Mouse (Mus musculus): Measurements from ENCODE around the gene Mosmo.

The Mosmo gene

GRCm38 (mm10) chr7:120677001-120677643 lies at the start of gene Mosmo:
TSS of gene Mosmo (plus strand) at chr7:120677618.
- DNase-seq: peak; percentile 86 to 90

- DNase-seq: peak; percentile 15 to 16
These were observed 44.9 kb upstream of the Mosmo start for GRCm38 (mm10) chr7:120632518-120632917.

GRCm38 (mm10) chr7:120634301-120634700 lies 43.1 kb upstream of the Mosmo start:
- peak; percentile 13 to 41 for DNase-seq

DNA sequence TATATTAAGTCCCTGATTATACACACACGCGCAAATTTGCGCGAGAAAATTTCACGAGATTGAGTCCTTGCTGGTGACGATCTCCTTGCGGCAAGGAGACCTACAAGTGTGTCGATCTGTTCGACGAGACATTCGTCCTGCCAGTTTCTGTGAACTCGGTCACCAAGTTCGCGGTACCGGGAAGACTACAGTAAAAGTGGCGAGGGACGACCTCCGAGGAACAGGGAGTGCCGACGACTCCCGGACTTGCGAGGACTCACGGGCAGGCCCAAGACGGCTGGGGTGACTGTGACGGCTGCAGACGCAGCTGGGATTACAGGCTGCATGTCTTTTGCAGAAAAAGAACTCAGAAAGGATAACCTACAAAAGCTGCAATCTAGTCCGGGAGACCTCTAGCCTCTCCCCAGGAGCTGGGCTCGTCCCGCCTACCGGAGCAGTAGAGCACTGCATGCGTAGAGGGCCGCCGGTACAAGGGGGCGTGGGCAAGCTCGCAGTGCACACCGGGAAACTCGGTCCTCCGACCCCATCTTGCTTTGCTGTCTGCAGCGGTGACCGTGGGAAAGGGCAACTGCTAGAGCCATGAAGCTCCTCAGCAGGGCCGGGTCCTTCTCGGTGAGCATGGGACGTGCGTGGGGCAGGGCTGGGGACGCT lies 42.6 kb upstream of the Mosmo start, which contains the start of gene Uqcrc2:
TSS of gene Uqcrc2 (plus strand) at position 466 of the 651 bp plus-strand sequence.
- peak; percentile 91 to 94 for DNase-seq

GRCm38 (mm10) chr7:120635362-120635781 lies 42.0 kb upstream of the Mosmo start:
- no peak for DNase-seq

DNA sequence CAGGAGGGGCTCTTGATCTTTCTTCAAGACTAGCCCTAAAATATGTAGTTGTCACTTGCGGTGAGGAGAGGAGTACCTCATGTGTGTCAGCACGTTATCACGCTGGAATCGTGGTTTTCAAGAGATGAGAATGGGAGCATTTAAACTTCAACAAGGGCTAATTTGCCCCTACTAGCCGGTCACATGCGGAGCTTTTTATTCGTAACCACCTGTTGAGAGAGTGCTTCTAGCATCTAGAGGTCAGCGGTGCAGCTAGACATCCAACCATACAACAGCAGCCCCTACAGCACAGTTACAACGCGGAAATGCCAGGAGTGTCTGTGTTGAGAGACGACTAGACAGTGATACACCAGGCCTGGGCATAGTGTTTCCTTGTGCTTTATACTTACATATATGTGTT lies 41.6 kb upstream of the Mosmo start:
- DNase-seq: peak; percentile 11 to 16

DNA sequence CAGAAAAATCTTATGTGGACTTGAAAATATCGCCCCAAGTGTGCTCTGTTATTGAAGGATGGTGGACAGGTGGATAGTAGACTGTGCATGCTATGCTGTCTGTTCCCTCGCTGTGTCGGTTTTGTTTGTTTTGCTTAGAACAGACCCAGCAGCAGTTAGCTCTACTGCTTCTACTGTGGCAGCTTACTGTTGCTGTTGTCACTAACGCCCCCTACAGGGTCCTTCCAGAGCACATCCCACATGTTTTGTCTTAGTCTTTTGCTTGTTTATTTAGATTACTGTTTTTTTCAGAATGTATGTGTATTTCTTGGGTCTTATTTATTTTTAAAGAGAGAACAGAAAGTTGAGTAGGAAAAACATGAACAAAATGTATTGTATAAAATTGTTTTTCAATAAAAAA lies 34.2 kb upstream of the Mosmo start:
- peak in 1 of 2 experiments; percentile 21 for DNase-seq

GRCm38 (mm10) chr7:120647849-120648248 lies 29.6 kb upstream of the Mosmo start:
- no peak for DNase-seq

- no peak for DNase-seq
These were observed 15.3 kb upstream of the Mosmo start for GRCm38 (mm10) chr7:120662079-120662478.

- DNase-seq: peak; percentile 88 to 89
These were observed 7.1 kb upstream of the Mosmo start, which contains the start of gene Pdzd9 for GRCm38 (mm10) chr7:120670153-120670875. TSS of gene Pdzd9 (minus strand) at chr7:120670343.

DNA sequence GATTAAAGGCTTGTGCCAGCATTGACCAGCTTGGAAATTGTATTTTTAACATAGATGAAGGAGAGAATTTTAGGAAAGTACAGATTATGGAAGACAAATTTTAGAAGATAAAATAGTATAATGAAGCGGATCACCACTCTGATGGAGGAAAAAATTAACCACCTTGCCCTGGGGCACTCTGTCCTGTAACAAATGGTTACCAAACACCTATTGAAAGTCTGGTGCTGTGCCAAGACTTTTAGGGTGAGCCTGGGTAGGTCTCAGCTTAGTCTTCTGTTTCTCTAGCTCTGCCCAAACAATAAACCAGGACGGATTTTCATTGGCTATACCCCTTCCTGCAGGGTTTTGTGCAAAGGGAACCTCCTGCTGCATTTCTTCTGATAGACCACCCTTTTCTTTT lies 6.1 kb upstream of the Mosmo start:
- DNase-seq: no peak

DNA sequence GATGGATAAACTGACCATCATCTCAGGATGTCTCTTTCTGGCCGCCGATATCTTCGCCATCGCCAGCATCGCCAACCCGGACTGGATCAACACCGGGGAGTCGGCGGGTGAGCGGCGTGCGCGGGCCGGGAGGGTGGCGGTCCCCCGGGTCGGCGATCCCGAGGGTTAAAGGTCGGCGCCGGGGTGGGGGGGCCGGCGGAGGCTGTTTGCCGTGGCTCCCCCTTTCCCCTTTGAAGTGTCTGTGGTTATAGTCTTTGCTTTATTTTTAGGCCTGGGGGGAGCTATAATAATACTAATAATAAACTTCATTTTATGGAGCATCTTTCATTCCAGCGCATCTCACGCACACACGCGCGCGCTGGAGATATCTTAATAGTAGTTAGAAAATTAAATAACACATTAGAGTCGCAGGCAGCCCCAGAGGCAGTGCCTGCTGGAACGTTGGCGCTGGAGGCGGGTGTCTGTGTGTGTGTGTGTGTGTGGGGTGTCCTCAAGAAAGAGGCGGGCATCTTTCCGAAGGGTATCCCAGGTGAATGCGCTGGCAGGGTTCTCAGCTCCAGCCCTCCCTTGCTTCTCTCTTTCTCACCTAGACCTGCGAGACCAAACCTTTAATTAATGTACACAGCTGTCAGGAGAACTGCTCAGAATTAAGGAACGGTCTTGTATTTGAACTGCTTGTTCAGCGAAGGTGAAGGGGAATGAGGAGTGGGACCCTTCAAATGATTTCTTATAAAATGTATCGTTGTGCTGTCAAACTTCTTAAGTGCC lies 530 bp downstream of the Mosmo start:
- DNase-seq: peak; percentile 53 to 66

- no peak for DNase-seq
These were observed 1.6 kb downstream of the Mosmo start for GRCm38 (mm10) chr7:120679023-120679422.

- DNase-seq: no peak
These were observed 4.6 kb downstream of the Mosmo start for GRCm38 (mm10) chr7:120682002-120682401.

- peak in 1 of 2 experiments; percentile 9 for DNase-seq
These were observed 7.3 kb downstream of the Mosmo start for GRCm38 (mm10) chr7:120684731-120685161.

GRCm38 (mm10) chr7:120685227-120685626 lies 7.8 kb downstream of the Mosmo start:
- DNase-seq: no peak

- DNase-seq: peak in 1 of 2 experiments; percentile 27
These were observed 13.2 kb downstream of the Mosmo start for GRCm38 (mm10) chr7:120690634-120691033.

- no peak for DNase-seq
These were observed 16.5 kb downstream of the Mosmo start for GRCm38 (mm10) chr7:120693831-120694375.

DNA sequence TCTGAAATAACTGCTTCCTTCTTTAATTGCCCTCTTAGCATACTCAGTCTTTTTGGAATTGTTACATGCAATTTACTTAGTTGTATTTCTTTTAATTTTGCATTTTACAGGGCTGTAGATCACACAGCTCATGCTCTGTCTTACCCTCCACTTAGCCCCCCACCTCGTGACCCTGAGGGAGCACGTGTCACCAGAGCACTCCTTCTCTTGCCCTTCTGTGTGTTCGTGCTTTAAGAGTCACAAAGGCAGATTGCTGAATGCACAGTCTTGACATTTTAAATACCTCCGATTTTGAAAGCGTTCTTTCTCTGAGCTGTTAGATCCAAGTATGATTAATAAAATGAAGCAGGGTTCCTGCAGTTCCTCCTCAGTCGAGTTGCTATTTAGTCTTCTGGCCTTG lies 17.8 kb downstream of the Mosmo start:
- DNase-seq: peak in 1 of 2 experiments; percentile 18

DNA sequence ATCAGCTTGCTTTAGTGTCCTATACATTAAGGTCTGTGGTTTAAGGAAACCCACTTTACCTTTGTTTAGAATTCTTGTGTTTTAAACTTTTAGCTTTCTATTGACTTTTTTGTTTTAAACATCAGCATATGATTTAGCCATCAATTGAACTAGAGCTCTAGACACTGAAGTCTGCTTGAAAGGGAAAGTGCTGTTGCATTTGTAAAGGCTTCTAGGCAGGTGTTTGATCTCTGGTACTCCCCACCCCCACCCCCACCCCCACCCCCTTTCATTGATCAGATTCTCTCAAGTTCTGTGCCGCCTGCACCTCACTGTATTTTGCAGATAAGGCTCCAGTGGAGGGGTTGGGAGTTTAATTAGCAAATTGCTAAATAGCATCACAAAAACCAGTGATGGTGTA lies 18.2 kb downstream of the Mosmo start:
- DNase-seq: no peak

DNA sequence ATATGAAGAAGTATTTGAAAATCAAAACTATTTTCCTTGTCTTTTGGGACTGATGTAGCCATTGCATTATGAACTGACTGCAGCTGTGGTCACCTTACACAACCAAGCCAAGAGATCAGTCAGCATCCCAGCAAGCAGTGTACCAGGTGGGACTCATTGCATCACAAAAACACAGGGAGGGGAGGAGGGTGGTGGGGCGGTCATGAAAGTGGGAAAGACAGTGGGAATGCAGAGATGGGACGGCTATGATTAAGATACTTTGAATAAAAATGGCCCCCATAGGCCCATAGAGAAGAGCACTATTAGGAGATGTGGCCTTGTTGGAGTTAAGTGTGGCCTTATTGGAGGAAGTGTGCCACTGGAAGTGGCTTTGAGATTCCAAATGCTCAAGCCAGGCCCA lies 18.9 kb downstream of the Mosmo start:
- DNase-seq: no peak

DNA sequence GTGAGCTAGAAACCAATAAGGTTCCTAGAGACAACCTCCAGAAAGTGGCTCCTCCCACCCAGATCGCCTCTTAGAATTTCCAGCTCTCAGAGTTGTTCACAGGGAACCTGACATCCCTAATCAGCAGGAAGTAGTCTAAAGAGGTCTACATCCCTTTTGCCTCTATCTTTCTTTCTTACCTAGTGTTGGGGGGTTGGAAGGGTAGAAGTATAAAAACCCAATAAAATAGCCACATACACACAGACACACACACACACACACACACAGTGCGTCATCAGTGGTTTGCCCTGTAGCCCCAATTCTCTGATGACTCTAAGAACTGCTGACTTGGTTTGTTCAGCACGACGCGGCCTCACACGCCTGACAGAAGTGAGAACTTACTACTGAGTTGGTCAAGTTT lies 22.2 kb downstream of the Mosmo start:
- no peak for DNase-seq

Measured in kidney, postnatal 4 days (tissue).